Mouse (Mus musculus) CD4-positive, CD25-positive, alpha-beta regulatory T cell, adult 4 months (primary cell): ENCODE results near the gene Egf. TPM values are rescaled to one million over a fixed set of nuclear protein-coding genes. Genes with fewer than 3 reads are reported as not detected.

Source experiments
- ATAC-seq: one replicate; pipeline ENCODE4 v1.8.0; 2017
- polyA plus RNA-seq, 2 experiments: library from polyadenylated mRNA; unstranded; fragments of 100-300 nt; shearing (Covaris generic); gene quantifications; one replicate each; pipeline ENCODE4 v1.2.1; 2017

Egf gene
- polyA plus RNA-seq, 2 experiments from 2014 or later, result 1.9 to 3.8 TPM

GRCm38 (mm10) chr3:129714542-129715145, 40.5 kb downstream of the Egf start:
- no peak for ATAC-seq

GRCm38 (mm10) chr3:129708157-129708556, 47.0 kb downstream of the Egf start:
- no peak for ATAC-seq

- no peak for ATAC-seq
Observed at GRCm38 (mm10) chr3:129698882-129699281, 56.2 kb downstream of the Egf start.

DNA sequence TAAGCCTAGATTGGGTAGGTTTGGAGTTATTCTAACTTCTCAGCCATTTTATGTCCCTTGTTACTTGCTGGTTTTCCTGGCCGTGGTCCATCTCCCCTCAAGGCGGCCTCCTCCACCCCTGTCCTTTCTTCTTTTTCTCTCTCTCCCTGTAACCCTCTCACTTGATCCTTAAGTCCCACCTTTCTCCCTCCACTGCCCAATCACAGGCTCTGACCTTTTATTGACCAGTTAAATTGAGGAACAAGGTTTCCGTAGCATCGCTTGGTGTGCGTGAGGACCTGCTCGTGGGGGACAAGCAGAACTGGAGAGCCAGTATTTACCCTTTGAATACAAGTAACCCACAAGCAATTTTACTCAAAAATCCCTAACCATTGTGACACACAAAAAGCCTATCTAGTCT, 56.8 kb downstream of the Egf start:
- no peak for ATAC-seq

DNA sequence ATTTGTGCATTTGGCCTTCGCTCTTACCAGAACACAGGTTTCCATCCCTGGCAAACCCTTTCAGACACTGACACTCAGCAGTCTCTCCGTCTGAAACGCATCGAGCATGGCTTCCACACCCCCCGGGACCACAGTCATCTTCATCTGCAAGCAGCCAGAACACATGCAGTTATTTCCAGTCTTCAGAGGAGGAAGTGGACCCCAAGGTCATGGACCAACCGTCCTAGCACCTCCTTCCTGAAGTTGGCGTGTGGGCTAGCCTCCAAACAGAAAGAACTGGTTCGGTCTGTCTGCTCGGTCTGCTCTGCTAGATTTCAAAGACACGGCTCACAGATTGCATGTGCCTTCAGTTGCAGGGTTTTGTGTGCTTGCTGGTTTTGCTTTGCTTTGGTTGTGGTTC, 57.4 kb downstream of the Egf start:
- no peak for ATAC-seq

- ATAC-seq, result no peak
Observed at GRCm38 (mm10) chr3:129695943-129696342, 59.2 kb downstream of the Egf start.

DNA sequence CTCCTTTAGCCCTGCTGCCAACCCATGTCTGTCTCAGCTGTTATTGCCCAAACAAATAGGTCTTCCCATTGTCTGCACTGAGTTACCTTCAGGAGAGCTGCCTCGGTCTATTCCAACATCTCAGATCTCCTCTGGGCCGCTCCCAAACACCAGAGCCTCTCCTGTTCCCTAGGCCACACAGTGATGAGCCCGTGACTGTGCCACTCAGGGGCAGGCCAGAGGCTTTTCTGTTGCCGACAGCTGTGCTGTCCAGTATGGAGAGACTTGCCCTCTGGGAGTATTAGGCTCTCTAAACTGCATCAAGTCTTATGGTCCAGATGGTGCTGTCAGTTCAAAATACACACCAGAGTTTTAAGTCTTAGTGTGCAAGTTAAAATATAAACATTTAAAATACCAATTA, 61.5 kb downstream of the Egf start:
- ATAC-seq, result no peak

DNA sequence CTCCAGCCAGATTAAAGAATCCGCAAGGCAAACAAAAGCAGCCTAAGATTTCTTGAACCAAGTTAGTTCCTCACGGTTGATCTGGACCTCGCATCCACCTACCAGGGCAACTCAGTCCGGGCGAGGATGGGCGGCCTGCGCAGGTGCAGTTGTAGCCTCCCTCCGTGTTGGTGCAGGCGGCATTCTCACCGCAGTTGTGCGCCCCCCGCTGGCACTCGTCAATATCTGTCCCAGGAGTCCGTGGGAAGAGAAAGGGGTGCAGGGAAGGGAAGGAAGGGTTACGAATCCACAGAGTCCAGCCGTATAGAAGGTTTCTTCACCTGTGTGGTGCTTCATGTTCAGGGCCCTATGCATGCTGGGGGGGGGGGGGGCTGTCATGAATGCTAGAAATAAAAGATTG, 62.3 kb downstream of the Egf start:
- ATAC-seq, result no peak

DNA sequence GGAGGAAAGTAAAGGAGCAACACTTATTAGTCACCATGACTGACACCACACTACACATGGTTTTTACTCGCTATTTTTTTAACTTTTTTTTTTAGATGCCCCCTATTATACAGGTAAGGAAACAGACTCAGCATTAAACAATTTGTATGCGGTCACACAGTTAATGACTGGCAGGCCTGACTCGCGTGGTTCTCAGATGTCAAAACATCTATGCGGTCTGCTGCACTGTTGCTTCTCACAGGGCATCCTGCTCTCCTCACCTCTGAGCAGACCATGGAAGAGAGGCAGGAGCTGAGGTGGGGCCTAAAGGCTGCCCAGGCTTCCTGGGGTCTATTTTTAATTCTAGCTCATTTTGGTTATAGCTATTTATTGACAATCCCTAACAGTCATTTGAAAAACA, 67.7 kb downstream of the Egf start:
- no peak for ATAC-seq

GRCm38 (mm10) chr3:129686698-129687333, 68.3 kb downstream of the Egf start:
- ATAC-seq, result peak; percentile 82

DNA sequence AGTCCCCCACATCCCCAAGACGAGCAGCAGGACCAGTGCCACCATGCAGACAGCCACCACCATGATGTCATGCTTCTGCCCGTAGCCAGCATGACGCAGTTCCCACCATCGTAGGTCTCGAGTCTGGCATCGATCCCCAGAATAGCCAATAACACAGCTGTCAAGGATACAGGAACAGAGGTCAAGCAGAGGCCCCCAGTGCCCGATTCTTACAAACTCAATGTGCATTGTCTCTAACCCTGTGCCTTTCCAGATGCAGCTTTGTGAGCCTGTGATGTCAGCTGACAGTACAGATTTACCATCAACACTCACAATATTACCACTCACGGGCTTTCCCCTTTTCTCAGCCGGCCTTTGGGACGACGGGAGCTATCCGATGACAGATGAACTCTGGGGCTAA, 68.9 kb downstream of the Egf start:
- ATAC-seq, result no peak

DNA sequence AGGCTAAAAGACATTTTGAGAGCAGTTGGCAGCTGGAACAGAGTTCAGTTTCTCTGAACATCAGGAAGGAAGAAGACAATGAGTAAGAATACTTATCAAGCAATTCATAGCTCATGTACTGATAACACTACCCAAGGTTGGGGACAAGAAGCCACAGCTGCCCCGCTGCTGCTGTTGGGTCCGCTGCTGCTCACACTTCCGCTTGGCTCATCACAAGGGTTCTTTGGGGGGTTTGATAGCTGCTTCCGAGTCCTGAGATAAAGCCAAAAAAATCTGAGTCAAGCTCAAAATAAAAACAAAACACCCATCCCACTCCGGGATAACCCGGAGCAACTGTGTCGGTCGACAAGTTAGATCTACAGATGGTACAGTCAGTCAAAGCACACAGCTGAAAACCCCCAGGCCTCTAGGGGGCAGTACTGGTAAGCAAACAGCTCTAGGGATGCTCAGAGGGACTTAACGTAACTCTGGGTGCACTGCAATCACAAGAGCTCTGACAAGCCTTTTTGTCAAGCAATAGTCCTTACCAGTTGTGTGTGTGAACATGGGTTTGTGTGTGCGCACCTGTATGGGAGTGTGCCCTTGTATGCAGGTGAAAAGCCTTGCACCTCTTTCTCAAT, 71.9 kb downstream of the Egf start:
- no peak for ATAC-seq

- ATAC-seq, result no peak
Observed at GRCm38 (mm10) chr3:129682389-129682788, 72.7 kb downstream of the Egf start.

DNA sequence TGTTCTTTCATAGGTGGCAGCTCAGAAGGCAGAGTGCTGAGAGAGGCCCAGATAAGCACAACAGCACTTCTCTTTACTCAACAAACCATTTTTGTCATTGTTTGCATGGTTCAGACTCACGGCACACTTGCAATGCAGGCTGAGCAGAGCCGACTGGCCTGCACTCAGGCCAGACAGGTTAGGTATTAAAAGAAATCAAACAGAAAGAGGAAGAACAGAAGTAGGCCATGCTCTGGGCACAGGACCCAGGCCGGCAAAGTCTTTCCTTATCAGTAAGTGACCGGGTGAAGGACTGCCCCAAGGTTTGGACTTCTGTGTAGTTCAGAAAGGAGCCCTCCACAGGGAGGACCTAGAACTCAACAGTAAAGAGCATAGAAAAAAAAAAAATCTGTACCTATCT, 73.3 kb downstream of the Egf start:
- no peak for ATAC-seq

DNA sequence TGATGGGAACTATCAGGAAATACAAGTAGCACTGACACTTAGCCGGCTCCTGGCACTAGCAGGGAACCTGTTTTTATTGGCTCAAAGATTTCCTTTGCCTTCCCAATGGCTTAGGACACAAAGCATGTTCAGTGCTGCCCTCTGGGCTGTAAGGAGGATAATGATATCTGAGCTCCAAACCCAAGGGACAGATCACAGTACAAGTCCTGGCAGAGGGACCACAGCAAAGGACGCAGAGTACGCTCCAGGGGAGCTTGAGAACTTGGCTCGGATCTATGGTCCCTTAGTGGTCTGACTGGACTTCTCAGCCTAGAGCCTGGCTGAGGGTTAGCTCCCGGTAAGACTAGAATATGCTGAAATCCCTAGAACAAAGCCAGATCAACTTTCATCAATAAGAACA, 74.9 kb downstream of the Egf start:
- ATAC-seq, result no peak

- no peak for ATAC-seq
Observed at GRCm38 (mm10) chr3:129675923-129676322, 79.2 kb downstream of the Egf start.

DNA sequence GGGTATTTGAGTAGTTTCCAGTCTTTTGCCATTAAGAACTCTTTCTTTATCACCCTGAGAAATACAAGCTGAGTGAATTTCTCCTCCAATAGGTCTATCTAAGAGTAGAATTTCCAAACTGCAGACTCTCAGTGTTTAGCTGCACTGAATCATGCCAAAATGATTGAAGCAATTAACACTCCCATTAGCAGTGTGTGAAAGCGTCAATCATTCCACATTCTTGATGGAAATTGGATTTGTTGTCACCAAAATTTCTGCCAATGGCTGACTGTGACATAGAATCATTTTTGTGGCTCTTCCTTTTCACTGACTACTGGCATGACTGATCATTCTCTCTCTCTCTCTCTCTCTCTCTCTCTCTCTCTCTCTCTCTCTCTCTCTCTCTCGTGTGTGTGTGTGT, 91.2 kb downstream of the Egf start:
- ATAC-seq, result no peak

GRCm38 (mm10) chr3:129658776-129659175, 96.3 kb downstream of the Egf start:
- ATAC-seq, result peak; percentile 96

GRCm38 (mm10) chr3:129657775-129658174, 97.3 kb downstream of the Egf start:
- no peak for ATAC-seq

DNA sequence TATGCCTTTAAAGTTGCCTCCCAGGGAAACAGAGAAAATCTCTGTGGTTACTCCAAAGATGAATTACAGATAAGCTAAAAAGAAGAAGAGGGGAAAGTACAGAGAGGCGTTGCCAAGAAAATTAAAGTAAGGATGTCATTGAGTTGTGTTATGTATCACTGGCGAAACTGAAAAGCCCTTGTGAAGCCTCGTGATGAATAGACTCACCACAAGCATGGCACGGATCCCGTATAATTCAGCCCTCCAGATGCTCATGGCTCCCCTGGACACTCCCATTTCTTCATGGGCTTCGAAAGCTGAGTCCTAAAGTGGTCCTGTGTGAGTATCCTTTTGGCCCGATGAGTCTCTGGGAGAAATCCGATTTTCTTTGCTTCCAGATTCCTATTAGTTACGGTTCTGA, 97.9 kb downstream of the Egf start:
- no peak for ATAC-seq

DNA sequence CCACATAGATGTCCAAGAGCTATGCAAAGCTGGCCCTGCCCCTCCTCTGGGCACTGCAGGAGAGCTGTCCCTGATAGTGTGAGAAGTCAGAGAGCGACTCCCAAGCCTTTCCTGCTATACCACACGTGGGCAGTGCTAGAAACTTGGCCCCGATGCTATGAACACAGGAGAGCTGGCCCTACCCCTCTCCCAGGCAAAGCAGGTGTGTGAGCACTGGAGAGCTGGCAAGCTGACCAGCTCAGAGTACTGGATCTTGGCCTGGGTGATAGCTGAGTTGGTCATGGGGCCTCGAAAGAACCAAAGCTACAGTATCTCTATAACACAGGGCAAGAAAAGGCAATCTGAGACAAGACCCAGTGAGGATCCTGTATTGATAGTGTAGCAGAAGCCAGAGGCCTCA, 98.6 kb downstream of the Egf start:
- no peak for ATAC-seq

GRCm38 (mm10) chr3:129652476-129652875, 102.6 kb downstream of the Egf start:
- ATAC-seq, result no peak

DNA sequence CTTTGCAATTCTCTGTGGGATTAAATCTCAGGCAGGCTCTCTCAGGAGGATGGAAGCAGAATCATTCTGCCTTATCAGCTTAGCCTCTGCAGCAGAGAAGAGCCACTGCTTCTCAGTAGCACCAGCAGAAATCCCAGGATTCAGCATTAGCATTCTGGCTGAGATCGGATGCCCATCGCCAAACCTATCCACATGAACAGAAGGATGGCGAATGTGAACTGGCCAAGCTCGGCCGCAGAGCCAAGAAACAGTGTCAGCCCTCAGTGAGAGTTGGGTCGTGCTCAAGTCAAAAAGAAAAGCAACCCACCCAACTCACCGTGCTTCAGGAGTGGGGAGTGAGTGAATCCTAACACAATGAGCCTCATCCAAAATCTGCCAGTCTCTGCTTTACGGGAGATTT, 103.4 kb downstream of the Egf start:
- no peak for ATAC-seq

DNA sequence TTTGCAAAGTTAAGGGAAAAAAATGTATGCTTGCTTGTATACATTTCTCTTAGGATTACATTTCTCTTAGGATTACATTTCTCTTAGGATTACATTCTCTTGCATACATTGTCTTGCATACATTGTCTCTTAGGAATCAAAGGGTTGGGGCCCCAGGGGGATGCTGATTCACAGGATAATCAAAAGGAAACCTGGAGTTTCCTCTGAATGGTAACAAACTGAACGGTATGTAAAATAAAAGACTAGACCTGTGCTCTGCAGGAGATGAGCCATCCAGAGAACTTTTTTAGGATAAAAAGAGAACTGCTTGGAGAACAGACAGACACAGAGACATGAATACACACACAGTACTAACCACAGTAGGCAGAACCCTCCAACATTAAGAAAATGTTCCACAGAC, 104.2 kb downstream of the Egf start:
- no peak for ATAC-seq

- ATAC-seq, result no peak
Observed at GRCm38 (mm10) chr3:129650293-129650612, 104.9 kb downstream of the Egf start.
